Mouse (Mus musculus) midbrain, postnatal 0 days (tissue): ENCODE measurements around the gene Prelp. TPM values are rescaled to one million over a fixed set of nuclear protein-coding genes. Genes with fewer than 3 reads are reported as not detected.

Source experiments
- ATAC-seq: fragments of 200-750 bp; cut with Nextera tagmentation; 2 replicates; pipeline ENCODE4 v1.8.0; 2017; ENCODE audit warnings: moderate number of reproducible peaks, mild to moderate bottlenecking, moderate TSS enrichment, moderate library complexity; ENCODE audit not compliant: low FRiP score
- DNase-seq: peaks from one replicate; pipeline ENCODE4 v3.0.0-alpha.2; 2015; ENCODE audit warnings: low spot score
- H3K27ac ChIP-seq: fragments of 300-500 bp; sonication (generic); 2 replicates; pipeline ENCODE4 v1.5.1; 2014; ENCODE audit warnings: low read depth, mild to moderate bottlenecking, low read length, mixed read lengths
- H3K27me3 ChIP-seq: fragments of 300-500 bp; sonication (generic); 2 replicates; pipeline ENCODE4 v1.6.1; 2014; ENCODE audit warnings: low read length, control low read depth, mixed read lengths; ENCODE audit not compliant: insufficient read depth
- H3K36me3 ChIP-seq: fragments of 300-500 bp; sonication (generic); 2 replicates; pipeline ENCODE4 v1.6.1; 2014; ENCODE audit warnings: low read length, control low read depth, mixed read lengths; ENCODE audit not compliant: insufficient read depth
- H3K4me1 ChIP-seq: fragments of 300-500 bp; sonication (generic); 2 replicates; pipeline ENCODE4 v1.6.1; 2014; ENCODE audit warnings: mild to moderate bottlenecking, control low read depth, antibody characterized with exemption, low read length, mixed read lengths; ENCODE audit not compliant: insufficient read depth
- H3K4me2 ChIP-seq: fragments of 300-500 bp; sonication (generic); 2 replicates; pipeline ENCODE4 v1.6.1; 2014; ENCODE audit warnings: low read depth, mild to moderate bottlenecking, low read length, mixed read lengths; ENCODE audit not compliant: poor library complexity, severe bottlenecking
- H3K4me3 ChIP-seq: fragments of 300-500 bp; sonication (generic); 2 replicates; pipeline ENCODE4 v1.5.1; 2014; ENCODE audit warnings: low read depth, mild to moderate bottlenecking, low read length, moderate library complexity
- H3K9ac ChIP-seq: fragments of 300-500 bp; sonication (generic); replicated peaks from 2 replicates; pipeline ENCODE4 v1.6.1; 2014; ENCODE audit warnings: mild to moderate bottlenecking, low read length, moderate library complexity, mixed read lengths; ENCODE audit not compliant: poor library complexity, severe bottlenecking
- H3K9me3 ChIP-seq: fragments of 300-500 bp; sonication (generic); 2 replicates; pipeline ENCODE4 v1.6.1; 2016; ENCODE audit warnings: low read length, control low read depth
- CTCF ChIP-seq: IDR thresholded peaks from 2 replicates; pipeline ENCODE4 v1.5.1; 2016; ENCODE audit warnings: antibody characterized with exemption, mild to moderate bottlenecking
- WGBS: fragments of 180-500 bp; shearing (Covaris S2); extraction: QIAGEN DNeasy Blood & Tissue Kit; methylation state at CpG from one replicate; pipeline ENCODE4 v1.1.7; 2014; 5-methylcytosine and 5-hydroxymethylcytosine counted together
- polyA plus RNA-seq: library from polyadenylated mRNA; unstranded; fragments of >200 nt; fragmentation: Nextera tagmentation; extraction: Ambion mirVana; gene quantifications from 2 replicates; pipeline ENCODE4 v1.2.1, GENCODE M21; 2015
- total RNA-seq: library from RNA; depleted of rRNA; stranded (reverse); fragments of >200 nt; gene quantifications from 2 replicates; pipeline ENCODE4 v1.2.3, GENCODE M21; 2014

Gene Prelp
- total and polyA plus RNA-seq, 2 experiments from 2014 or later = 5.4 to 7.9 TPM

GRCm38 (mm10) chr1:133917456-133918087 is 3.6 kb downstream of the Prelp start:
- Histone ChIP-seq H3K4me2 (peak overlapping the region; percentile 7; the same call in 1 of the 2 replicates), H3K36me3 (no peaks in the 10 kb centered on the region), H3K4me1 (peaks cover 8% of the 10 kb centered on the region; the same call in 1 of the 2 replicates), H3K4me3 (no peak overlapping the region), H3K9ac (no peak overlapping the region), H3K9me3 (no peaks in the 10 kb centered on the region), H3K27ac (0 out of 2 replicates have a peak overlapping the region, but pooled peaks have one; percentile 4), H3K27me3 (no peaks in the 10 kb centered on the region)
- ATAC-seq = no peak
- WGBS = 32% methylated on average over 11 of the region's 11 CpGs
- TF ChIP-seq CTCF = no peak
- DNase-seq = no peak

- peak; percentile 54 for DNase-seq
- Histone ChIP-seq H3K4me3 (no peak overlapping the region), H3K4me1 (peaks cover 5% of the 10 kb centered on the region; the same call in 1 of the 2 replicates), H3K36me3 (no peaks in the 10 kb centered on the region), H3K9ac (no peak overlapping the region), H3K27ac (no peak overlapping the region), H3K27me3 (no peaks in the 10 kb centered on the region), H3K4me2 (no peak overlapping the region), H3K9me3 (no peaks in the 10 kb centered on the region)
- WGBS = 55% methylated on average over 8 of the region's 8 CpGs
- no peak for TF ChIP-seq CTCF
- ATAC-seq = no peak
These were observed 5.4 kb downstream of the Prelp start for GRCm38 (mm10) chr1:133915723-133916355.

- Histone ChIP-seq H3K27ac (no peak overlapping the region), H3K9ac (no peak overlapping the region), H3K9me3 (no peaks in the 10 kb centered on the region), H3K36me3 (no peaks in the 10 kb centered on the region), H3K27me3 (no peaks in the 10 kb centered on the region), H3K4me1 (peaks cover 5% of the 10 kb centered on the region; the same call in 1 of the 2 replicates), H3K4me2 (no peak overlapping the region), H3K4me3 (no peak overlapping the region)
- no peak for ATAC-seq
- DNase-seq = no peak
- no peak for TF ChIP-seq CTCF
- 91% methylated on average over 13 of the region's 13 CpGs for WGBS
These were observed 6.1 kb downstream of the Prelp start for GRCm38 (mm10) chr1:133915115-133915514.

- Histone ChIP-seq H3K4me3 (no peak overlapping the region), H3K36me3 (no peaks in the 10 kb centered on the region), H3K27me3 (no peaks in the 10 kb centered on the region), H3K9me3 (no peaks in the 10 kb centered on the region), H3K4me1 (peaks cover 5% of the 10 kb centered on the region; the same call in 1 of the 2 replicates), H3K4me2 (no peak overlapping the region), H3K27ac (no peak overlapping the region), H3K9ac (no peak overlapping the region)
- ATAC-seq = no peak
- no peak for DNase-seq
- TF ChIP-seq CTCF = no peak
- WGBS = 75% methylated on average over 6 of the region's 6 CpGs
These were observed 8.2 kb downstream of the Prelp start for GRCm38 (mm10) chr1:133913018-133913417.

- Histone ChIP-seq H3K4me2 (no peak overlapping the region), H3K27ac (no peak overlapping the region), H3K9ac (no peak overlapping the region), H3K27me3 (no peaks in the 10 kb centered on the region), H3K36me3 (no peaks in the 10 kb centered on the region), H3K9me3 (no peaks in the 10 kb centered on the region), H3K4me1 (peaks cover 8% of the 10 kb centered on the region; the same call in 1 of the 2 replicates), H3K4me3 (no peak overlapping the region)
- ATAC-seq (no peak), DNase-seq (peak; percentile 82)
- WGBS = 32% methylated on average over 4 of the region's 4 CpGs
- TF ChIP-seq CTCF = peak; percentile 94
These were observed 9.8 kb downstream of the Prelp start for GRCm38 (mm10) chr1:133911456-133911855.

GRCm38 (mm10) chr1:133911008-133911407 is 10.2 kb downstream of the Prelp start:
- WGBS = 77% methylated on average over 4 of the region's 4 CpGs
- Histone ChIP-seq H3K4me1 (peaks cover 8% of the 10 kb centered on the region; the same call in 1 of the 2 replicates), H3K27ac (no peak overlapping the region), H3K4me3 (no peak overlapping the region), H3K9me3 (no peaks in the 10 kb centered on the region), H3K27me3 (no peaks in the 10 kb centered on the region), H3K9ac (no peak overlapping the region), H3K4me2 (no peak overlapping the region), H3K36me3 (no peaks in the 10 kb centered on the region)
- TF ChIP-seq CTCF = no peak
- no peak for DNase-seq
- no peak for ATAC-seq
